Mouse (Mus musculus) frontal cortex, postnatal 25 days (tissue): Measurements from ENCODE around the gene Naa38.

Experiments
- DNase-seq, 2 experiments: peaks; one replicate each; pipeline ENCODE4 v3.0.0; 2022; ENCODE audit warnings: low spot score in 2 of 2

The Naa38 gene

GRCm38 (mm10) chr11:69400083-69400850 lies 5.0 kb downstream of the Naa38 start:
- no peak for DNase-seq

DNA sequence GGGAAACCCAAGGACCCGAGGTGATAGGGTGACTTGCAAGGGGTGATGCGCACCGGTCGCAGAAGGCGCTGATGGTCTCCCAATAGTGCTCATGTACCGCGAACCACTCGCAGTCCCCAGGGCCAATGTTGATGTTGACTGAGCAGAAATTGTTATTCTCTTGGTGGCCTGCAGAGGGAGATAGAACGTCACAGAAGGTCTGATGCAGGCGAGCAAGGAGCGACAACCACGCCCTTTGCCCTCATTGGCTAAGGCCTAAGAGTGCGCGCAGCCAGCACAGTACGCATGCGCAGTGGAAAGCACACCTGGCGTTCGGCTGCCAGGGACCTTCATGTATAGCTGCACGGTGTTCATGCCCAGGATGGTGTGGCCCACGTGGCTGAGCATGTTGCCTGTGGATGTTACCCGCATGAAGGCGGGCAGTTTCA lies 5.9 kb downstream of the Naa38 start:
- peak; percentile 71 to 81 for DNase-seq

- no peak for DNase-seq
Observed at GRCm38 (mm10) chr11:69401987-69402386, 6.7 kb downstream of the Naa38 start.

GRCm38 (mm10) chr11:69403691-69404594 lies 8.7 kb downstream of the Naa38 start:
- no peak for DNase-seq

DNA sequence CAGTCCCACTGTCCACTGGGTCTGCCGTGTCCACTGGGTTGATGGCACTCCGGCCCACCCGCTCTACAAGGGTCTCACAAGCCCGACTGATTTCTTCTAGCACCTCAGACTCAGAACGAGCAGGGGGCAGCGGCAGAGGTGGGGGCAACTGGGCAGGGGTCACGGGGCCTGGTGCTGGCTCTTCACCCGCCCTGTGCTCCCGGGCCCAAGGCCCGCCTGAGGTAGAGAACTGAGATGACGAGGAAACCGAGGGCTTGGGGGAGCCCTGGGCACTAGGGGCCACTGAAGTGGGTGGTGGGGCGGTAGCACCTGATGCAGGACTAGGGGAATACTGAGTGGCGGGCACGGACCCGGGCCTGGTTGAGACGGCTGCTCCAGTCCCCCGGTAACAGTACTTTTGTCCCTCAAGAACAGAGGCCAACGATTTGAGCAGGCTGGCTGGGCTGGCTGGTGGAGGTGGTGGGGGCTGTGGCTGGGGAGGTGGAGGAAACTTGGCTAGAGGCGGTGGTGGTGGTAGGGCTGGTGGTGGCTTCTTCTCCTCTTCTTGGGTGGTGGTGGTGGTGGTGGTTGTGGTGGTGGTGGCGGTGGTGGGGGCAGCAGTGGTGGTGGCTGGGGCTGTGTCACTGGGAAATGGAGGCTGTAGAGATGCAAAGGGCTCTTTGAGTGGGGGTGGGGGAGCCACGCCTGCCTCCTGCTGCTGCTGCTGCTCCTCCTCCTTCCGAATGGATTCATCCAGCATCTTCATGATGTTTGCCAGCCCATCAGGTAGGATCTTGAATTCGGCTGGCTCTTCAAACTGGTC lies 9.5 kb downstream of the Naa38 start:
- no peak for DNase-seq

- no peak for DNase-seq
Observed at GRCm38 (mm10) chr11:69405397-69406200, 10.3 kb downstream of the Naa38 start.

- DNase-seq, result no peak
Observed at GRCm38 (mm10) chr11:69406282-69406681, 11.0 kb downstream of the Naa38 start.

DNA sequence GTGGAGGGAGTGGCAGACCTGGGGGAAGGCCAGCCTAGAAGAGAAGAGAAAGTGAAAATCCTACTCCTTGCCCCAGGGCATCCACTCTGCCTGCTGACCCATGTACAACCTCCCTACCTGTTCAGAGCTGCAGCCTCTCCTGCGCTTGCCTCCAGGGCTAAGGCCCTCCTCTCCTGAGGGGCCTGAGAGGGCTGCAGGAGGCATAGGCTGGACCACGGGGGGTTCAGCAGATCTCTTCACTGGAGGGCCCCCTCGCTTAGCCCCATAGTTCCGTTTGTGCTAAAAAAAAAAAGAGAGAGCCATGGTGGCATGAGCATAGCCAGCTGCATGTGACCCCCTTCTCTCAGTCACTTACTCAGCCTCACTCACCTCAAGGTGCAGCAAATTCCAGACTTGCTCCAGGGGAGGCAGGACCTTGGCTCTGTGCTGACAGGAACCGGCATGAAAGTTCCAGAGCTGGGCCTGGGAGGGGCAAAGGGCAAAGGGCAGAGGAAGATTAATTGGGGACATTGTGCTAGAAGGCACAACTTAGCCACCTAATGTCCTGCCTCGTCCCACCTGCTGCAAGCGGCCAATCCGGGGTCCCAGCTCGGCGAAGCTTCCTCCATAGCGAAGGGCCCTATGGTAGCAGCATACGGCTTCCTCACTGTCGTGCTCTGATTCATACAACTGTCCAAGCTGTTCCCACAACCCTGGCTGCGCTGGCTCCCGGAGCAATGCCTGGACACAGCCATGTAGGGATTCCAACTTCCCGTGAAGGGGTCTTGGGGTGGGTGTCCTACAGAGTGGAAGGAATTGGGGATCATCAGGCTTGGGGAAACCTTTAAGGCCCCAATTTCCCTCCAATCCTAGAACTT lies 11.8 kb downstream of the Naa38 start:
- DNase-seq, result no peak

GRCm38 (mm10) chr11:69407724-69408004 lies 12.4 kb downstream of the Naa38 start:
- no peak for DNase-seq

DNA sequence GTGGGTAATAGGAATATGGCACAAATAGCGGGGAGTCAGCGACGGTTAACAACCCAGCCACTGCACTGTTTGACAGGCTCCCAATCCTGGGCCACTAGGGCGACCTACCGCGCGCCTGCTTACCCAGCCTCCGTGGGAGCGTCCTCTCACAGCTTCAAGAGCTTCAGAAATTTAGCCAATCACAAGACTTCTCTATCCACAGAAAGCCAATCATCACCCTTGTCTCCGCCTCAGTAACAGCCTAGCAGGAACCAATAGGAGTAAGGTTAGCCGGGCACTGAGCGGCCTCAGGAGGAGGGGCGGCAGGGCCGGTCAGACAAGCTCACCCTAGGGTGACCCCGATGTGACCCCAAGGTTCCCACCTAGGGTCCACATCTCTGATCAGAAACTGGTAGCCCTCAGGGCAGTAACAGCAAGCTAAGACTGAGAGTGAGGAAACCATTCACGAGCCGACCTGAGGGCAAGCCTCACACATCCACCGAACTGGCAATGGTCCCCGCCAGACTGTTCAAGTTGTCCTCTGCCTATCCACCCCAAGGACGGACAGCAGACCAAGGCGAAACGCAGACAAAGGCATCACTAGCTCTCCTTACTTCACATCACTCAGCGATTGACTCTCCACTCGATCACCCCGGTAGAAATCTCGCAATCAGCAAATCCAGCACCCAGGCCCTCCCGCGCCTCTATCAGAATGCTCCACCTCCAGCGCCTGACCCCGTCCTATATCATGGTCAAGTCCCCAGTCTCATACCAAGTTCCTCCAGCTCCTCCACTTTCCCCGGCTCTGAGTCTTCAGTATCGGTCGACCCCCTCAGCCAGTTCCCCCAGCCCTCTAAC lies 13.5 kb downstream of the Naa38 start:
- peak; percentile 68 to 73 for DNase-seq

- peak; percentile 59 to 74 for DNase-seq
Observed at GRCm38 (mm10) chr11:69409378-69410044, 14.2 kb downstream of the Naa38 start.

DNA sequence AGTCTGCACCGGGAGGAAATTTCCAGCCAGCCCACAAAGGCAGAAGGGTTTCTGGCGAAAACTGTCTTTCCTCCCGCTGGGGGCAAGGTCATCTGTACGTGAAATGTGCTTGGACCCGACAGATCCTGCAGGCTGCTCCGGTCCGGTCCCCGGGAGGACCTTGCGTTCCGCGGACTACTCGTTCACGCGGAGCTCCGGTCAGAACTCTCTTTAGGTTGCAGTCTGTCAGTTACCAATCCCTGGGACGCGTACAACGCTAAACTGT lies 14.7 kb downstream of the Naa38 start:
- peak in 1 of 2 experiments; percentile 21 for DNase-seq

DNA sequence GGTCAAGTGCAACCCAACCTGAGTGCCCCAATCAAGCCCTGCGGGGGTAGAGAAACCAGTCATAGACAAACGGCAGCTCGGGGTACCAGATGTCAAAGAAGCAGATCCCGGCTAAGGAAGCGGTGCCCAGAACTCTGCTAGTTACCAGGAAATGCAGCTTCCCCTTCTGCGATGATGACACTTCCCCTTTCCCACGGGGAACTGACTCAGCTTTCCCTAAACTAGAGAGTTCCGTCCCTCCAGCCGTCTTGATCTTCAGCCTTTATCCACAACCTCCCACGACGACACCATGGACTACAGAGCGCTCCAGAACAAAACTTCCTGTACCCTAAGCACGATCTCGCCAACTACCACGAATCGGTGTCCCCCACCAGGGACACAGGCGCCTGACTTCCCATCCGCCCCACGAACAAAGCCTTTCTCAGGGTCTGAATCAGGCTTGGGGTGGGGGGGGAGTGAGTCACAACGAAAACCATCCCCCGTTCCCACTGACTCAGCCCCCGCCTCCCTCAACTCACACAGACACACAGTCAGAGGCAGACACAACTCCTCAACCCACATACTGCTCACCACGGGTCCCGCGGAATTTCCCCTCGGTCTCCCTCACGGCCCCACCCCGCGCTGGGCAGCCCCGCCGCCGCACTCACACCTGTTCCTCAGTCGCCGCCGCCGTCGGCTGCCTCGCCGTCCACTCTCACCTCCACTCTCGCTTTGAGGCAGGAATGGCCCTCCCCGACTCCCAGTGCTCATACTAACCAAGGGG lies 15.2 kb downstream of the Naa38 start:
- DNase-seq, result peak in 1 of 2 experiments; percentile 18

- DNase-seq, result peak; percentile 91 to 92
Observed at GRCm38 (mm10) chr11:69411073-69411535, 15.8 kb downstream of the Naa38 start.

DNA sequence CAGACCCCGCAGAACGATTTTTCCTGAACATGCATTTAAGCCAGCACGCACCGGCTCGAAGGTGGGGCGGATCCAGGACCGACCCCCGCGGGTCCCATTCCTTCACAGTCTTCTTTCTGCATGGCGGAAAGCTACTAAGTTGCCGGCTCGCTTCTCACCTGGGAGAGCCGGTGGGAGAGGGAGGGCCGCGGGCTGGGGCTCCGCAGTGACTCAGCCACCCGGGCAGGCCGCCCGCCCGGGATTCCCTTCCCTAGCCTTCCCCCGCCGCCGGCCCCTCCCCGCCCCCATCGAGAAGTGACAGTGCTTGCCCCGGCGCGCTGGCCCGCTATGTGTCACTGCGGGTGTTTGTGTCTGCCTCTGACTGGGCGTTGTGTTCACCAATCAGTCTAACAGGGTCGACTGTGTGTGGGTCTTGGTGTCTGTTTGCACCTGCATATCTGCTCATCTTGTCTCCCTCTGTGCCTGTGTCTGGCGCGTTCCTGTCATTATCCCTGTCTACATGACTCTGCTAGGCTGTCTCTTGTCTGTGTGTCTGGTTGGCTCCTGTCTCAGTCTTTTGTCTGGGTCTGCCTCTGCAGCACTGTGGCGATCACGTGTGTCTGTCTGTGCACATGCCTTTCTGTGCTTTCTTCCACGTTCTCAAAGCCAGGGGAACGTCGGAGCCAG lies 16.4 kb downstream of the Naa38 start:
- DNase-seq, result peak in 1 of 2 experiments; percentile 45

DNA sequence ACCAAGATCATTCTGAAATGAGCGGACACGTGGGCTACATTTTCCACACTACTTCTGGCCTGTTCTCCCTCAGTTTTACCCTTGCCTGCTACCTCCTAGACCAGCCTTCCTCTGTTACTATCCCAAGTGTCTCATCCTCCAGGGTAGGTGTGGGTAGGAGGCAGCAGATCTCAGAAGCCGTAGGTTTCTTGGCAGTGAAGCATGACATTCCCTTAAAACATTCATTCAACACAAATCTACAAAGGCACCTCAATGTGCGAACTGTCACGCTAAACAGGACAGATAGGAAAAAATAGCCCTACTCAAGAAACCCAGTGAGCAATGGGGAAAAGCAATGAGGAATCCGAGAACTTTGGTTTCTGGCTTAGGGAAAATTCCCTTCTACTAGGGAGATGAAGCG lies 17.3 kb downstream of the Naa38 start:
- no peak for DNase-seq
